Mouse (Mus musculus): ENCODE measurements around the gene Socs7. TPM values are rescaled to one million over a fixed set of nuclear protein-coding genes. Genes with fewer than 3 reads are reported as not detected.

Socs7 gene
- polyA plus RNA-seq, 1 experiment from 2014 or later: 3.4 TPM

GRCm38 (mm10) chr11:97428726-97429077 lies 66.4 kb downstream of the Socs7 start:
- H3K9ac ChIP-seq (ENCODE audit: low read length): peak overlapping the region; percentile 3; the same call in 1 of the 2 replicates
- DNase-seq (ENCODE audit: low spot score, missing footprints) (no peak), ATAC-seq (ENCODE audit: low FRiP score) (no peak)
- H3K27ac ChIP-seq (ENCODE audit: low read depth, low read length): no peak overlapping the region
- peaks cover 5% of the 10 kb centered on the region; the same call in 1 of the 2 replicates for H3K4me1 ChIP-seq (ENCODE audit: control insufficient read depth, insufficient read depth, low read length)
- 59% methylated on average over 4 of the region's 4 CpGs for WGBS
- peak overlapping the region; percentile 27; the same call in 1 of the 2 replicates for H3K4me3 ChIP-seq (ENCODE audit: low read depth, low read length)
- H3K9me3 ChIP-seq (ENCODE audit: control insufficient read depth, low read length): no peaks in the 10 kb centered on the region
- H3K27me3 ChIP-seq (ENCODE audit: control insufficient read depth, insufficient read depth, low read length): peaks cover 2% of the 10 kb centered on the region; the same call in 1 of the 2 replicates
- H3K4me2 ChIP-seq: peak overlapping the region; percentile 51
- H3K36me3 ChIP-seq (ENCODE audit: control insufficient read depth, insufficient read depth, low read length): no peaks in the 10 kb centered on the region

DNA sequence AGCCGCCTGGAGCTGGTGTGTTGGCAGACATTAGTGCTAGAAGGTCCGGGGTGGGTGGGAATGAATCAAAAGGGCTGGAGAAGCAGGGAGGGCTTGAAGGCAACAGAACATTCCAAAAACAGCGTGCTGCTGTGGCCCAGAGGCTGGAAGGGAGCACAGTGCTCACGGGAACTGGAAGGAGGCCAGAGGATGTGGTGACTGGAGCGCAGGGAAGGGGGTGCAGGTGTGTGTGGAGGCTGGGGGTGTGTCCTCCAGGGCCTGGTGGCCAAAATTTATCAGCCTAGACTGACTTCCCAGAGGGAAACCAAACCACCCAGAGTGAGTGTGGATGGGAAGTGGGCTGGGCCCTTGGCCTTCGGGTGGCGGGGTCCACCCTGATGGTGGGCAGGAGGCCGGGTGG lies 67.3 kb downstream of the Socs7 start:
- H3K9me3 ChIP-seq (ENCODE audit: control insufficient read depth, low read length): no peaks in the 10 kb centered on the region
- no peak overlapping the region for H3K27ac ChIP-seq (ENCODE audit: low read depth, low read length)
- H3K36me3 ChIP-seq (ENCODE audit: control insufficient read depth, insufficient read depth, low read length): no peaks in the 10 kb centered on the region
- DNase-seq (ENCODE audit: low spot score, missing footprints) (no peak), ATAC-seq (ENCODE audit: low FRiP score) (no peak)
- WGBS: 85% methylated on average over 8 of the region's 8 CpGs
- H3K9ac ChIP-seq (ENCODE audit: low read length): no peak overlapping the region
- peaks cover 6% of the 10 kb centered on the region for H3K4me1 ChIP-seq (ENCODE audit: control insufficient read depth, insufficient read depth, low read length)
- H3K27me3 ChIP-seq (ENCODE audit: control insufficient read depth, insufficient read depth, low read length): peaks cover 2% of the 10 kb centered on the region; the same call in 1 of the 2 replicates
- H3K4me3 ChIP-seq (ENCODE audit: low read depth, low read length): no peak overlapping the region
- no peak overlapping the region for H3K4me2 ChIP-seq

DNA sequence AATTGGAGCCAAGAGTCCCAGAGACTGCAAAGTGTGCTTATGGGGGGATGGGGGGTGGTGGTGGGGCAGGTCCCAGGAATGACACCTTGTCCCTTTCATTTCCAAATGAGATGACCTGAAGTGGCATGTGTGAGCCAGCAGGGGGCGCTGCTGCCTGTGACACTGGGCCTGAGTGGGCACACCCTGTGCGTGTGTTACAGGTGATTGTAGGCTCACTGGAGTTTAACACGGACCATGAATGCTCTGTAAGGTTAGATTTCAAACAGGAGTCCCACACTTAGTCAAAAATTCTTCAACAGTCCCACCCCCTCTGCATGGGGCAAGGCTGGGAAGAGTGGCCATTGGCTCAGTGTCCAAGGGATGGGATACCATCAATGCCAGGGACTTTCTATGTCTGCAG lies 69.7 kb downstream of the Socs7 start:
- Histone ChIP-seq H3K36me3 (ENCODE audit: control insufficient read depth, insufficient read depth, low read length) (no peaks in the 10 kb centered on the region), H3K9ac (ENCODE audit: low read length) (no peak overlapping the region), H3K4me3 (ENCODE audit: low read depth, low read length) (no peak overlapping the region), H3K4me1 (ENCODE audit: control insufficient read depth, insufficient read depth, low read length) (peaks cover 18% of the 10 kb centered on the region), H3K27ac (ENCODE audit: low read depth, low read length) (no peak overlapping the region), H3K9me3 (ENCODE audit: control insufficient read depth, low read length) (no peaks in the 10 kb centered on the region), H3K27me3 (ENCODE audit: control insufficient read depth, insufficient read depth, low read length) (peaks cover 2% of the 10 kb centered on the region; the same call in 1 of the 2 replicates), H3K4me2 (no peak overlapping the region)
- WGBS: 16% methylated on average over 3 of the region's 3 CpGs
- ATAC-seq (ENCODE audit: low FRiP score): no peak
- peak; percentile 90 for DNase-seq (ENCODE audit: low spot score, missing footprints)

DNA sequence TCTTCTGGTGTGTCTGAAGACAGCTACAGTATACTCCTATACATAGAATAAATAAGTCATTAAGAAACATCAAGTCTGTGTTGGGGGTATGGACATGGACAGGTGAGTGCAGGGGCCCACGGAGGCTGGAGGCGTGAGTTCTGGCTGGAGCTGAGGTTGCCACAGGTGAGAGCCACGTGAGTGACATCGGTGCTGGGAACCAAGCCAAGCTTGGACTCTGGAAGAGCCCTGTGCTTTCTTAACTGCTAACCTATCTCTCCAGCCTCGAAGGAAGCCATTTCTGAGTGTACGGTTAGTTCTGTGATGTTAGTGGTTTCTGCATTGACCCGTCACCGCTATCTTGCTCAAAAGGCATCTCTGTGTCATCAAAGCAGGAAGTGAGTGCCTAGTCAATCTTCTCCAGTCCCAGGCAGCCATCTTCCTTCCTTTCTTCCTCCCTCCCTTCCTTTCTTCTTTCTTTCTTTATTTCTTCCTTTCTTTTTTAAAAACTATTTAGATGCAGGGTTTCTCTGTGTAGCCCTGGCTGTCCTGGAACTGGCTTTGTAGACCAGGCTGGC lies 70.7 kb downstream of the Socs7 start:
- no peak overlapping the region for H3K9ac ChIP-seq (ENCODE audit: low read length)
- no peak for DNase-seq (ENCODE audit: low spot score, missing footprints)
- WGBS: 89% methylated on average over 8 of the region's 8 CpGs

DNA sequence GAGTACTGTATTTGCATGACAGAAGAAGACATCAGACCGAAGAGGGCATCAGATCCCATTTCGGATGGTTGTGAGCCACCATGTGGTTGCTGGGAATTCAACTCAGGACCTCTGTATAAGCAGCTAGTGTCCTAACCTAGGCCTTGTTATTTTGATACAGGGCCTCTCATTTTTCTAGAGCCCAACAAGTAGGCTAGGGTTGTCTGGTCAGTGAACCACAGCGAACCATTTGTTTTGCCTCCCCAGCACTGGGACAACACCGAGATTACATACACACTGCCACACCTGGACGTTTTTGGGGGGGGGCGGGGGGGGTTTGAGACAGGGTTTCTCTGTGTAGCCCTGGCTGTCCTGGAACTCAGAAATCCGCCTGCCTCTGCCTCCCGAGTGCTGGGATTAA lies 71.8 kb downstream of the Socs7 start:
- Histone ChIP-seq H3K36me3 (ENCODE audit: control insufficient read depth, insufficient read depth, low read length) (no peaks in the 10 kb centered on the region), H3K9me3 (ENCODE audit: control insufficient read depth, low read length) (no peaks in the 10 kb centered on the region), H3K4me2 (no peak overlapping the region), H3K27ac (ENCODE audit: low read depth, low read length) (no peak overlapping the region), H3K9ac (ENCODE audit: low read length) (no peak overlapping the region), H3K27me3 (ENCODE audit: control insufficient read depth, insufficient read depth, low read length) (peaks cover 8% of the 10 kb centered on the region; the same call in 1 of the 2 replicates), H3K4me3 (ENCODE audit: low read depth, low read length) (no peak overlapping the region), H3K4me1 (ENCODE audit: control insufficient read depth, insufficient read depth, low read length) (peaks cover 21% of the 10 kb centered on the region)
- 79% methylated on average over 8 of the region's 8 CpGs for WGBS
- ATAC-seq (ENCODE audit: low FRiP score) (no peak), DNase-seq (ENCODE audit: low spot score, missing footprints) (no peak)

More for the DNA sequence above, 70.7 kb downstream of the Socs7 start:
- no peak for ATAC-seq (ENCODE audit: low FRiP score)
- peaks cover 25% of the 10 kb centered on the region for H3K4me1 ChIP-seq (ENCODE audit: control insufficient read depth, insufficient read depth, low read length)
- no peak overlapping the region for H3K4me3 ChIP-seq (ENCODE audit: low read depth, low read length)
- H3K9me3 ChIP-seq (ENCODE audit: control insufficient read depth, low read length): no peaks in the 10 kb centered on the region
- no peak overlapping the region for H3K27ac ChIP-seq (ENCODE audit: low read depth, low read length)
- H3K27me3 ChIP-seq (ENCODE audit: control insufficient read depth, insufficient read depth, low read length): 0 out of 2 replicates have a peak, but pooled peaks cover 2% of the 10 kb centered on the region
- no peak overlapping the region for H3K4me2 ChIP-seq
- no peaks in the 10 kb centered on the region for H3K36me3 ChIP-seq (ENCODE audit: control insufficient read depth, insufficient read depth, low read length)

DNA sequence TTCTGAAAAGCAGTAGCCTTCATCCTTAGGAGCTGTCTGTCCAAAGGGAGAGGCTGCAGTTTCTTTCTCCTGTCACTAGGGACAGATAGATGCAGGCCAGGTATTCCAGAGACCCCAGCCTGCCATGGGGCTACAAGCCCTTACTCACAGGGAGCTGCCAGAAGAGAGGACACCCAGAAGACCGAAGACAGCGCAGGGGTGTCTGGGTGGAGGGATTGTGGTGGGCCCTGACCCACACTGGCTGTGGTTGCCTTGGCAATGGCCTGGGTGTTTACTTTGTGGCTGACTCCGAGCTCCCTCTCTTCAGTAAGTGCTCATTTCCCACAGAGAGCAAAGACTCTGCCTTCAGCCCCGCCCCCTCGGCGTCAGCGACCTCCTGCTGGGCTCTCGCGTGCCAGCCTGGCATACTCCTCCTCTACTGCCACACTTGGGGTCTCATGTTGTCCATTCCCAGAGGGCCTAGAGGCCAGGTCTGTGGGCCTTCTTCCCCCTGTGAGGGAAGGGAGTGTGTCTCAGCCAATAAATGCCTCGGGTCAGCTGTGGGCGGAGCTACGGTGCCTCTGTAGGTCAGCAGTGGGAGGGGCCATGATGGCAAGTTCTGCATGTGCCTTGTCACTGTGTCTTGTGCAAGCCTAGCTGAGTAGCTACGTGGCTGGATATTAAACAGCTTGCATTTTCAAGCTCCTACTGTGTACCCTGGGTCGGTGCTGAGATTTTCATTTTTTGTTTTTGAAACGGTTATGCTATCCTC lies 72.5 kb downstream of the Socs7 start:
- H3K4me1 ChIP-seq (ENCODE audit: control insufficient read depth, insufficient read depth, low read length): peaks cover 22% of the 10 kb centered on the region
- no peaks in the 10 kb centered on the region for H3K36me3 ChIP-seq (ENCODE audit: control insufficient read depth, insufficient read depth, low read length)
- peaks cover 14% of the 10 kb centered on the region for H3K27me3 ChIP-seq (ENCODE audit: control insufficient read depth, insufficient read depth, low read length)
- H3K27ac ChIP-seq (ENCODE audit: low read depth, low read length): peak overlapping the region; percentile 41
- 2% methylated on average over 15 of the region's 15 CpGs for WGBS
- DNase-seq (ENCODE audit: low spot score, missing footprints) (peak; percentile 97), ATAC-seq (ENCODE audit: low FRiP score) (peak; percentile 85)
- no peaks in the 10 kb centered on the region for H3K9me3 ChIP-seq (ENCODE audit: control insufficient read depth, low read length)
- H3K4me3 ChIP-seq (ENCODE audit: low read depth, low read length): peak overlapping the region; percentile 32
- H3K9ac ChIP-seq (ENCODE audit: low read length): peak overlapping the region; percentile 33; the same call in 1 of the 2 replicates
- H3K4me2 ChIP-seq: peak overlapping the region; percentile 56

GRCm38 (mm10) chr11:97435808-97436491 lies 73.6 kb downstream of the Socs7 start:
- no peak overlapping the region for H3K4me2 ChIP-seq
- DNase-seq (ENCODE audit: low spot score, missing footprints): no peak
- 61% methylated on average over 13 of the region's 13 CpGs for WGBS

GRCm38 (mm10) chr11:97437745-97438144 lies 75.4 kb downstream of the Socs7 start:
- DNase-seq (ENCODE audit: low spot score, missing footprints): peak; percentile 84
- H3K9ac ChIP-seq (ENCODE audit: low read length): peak overlapping the region; percentile 31; the same call in 1 of the 2 replicates
- no peak for ATAC-seq (ENCODE audit: low FRiP score)
- 10% methylated on average over 5 of the region's 5 CpGs for WGBS
- no peaks in the 10 kb centered on the region for H3K9me3 ChIP-seq (ENCODE audit: control insufficient read depth, low read length)
- H3K27me3 ChIP-seq (ENCODE audit: control insufficient read depth, insufficient read depth, low read length): peaks cover 32% of the 10 kb centered on the region
- no peaks in the 10 kb centered on the region for H3K36me3 ChIP-seq (ENCODE audit: control insufficient read depth, insufficient read depth, low read length)
- no peak overlapping the region for H3K4me2 ChIP-seq
- no peak overlapping the region for H3K4me3 ChIP-seq (ENCODE audit: low read depth, low read length)
- H3K27ac ChIP-seq (ENCODE audit: low read depth, low read length): no peak overlapping the region
- peaks cover 37% of the 10 kb centered on the region for H3K4me1 ChIP-seq (ENCODE audit: control insufficient read depth, insufficient read depth, low read length)

More at GRCm38 (mm10) chr11:97435808-97436491, 73.6 kb downstream of the Socs7 start:
- Histone ChIP-seq H3K27me3 (ENCODE audit: control insufficient read depth, insufficient read depth, low read length) (peaks cover 25% of the 10 kb centered on the region), H3K36me3 (ENCODE audit: control insufficient read depth, insufficient read depth, low read length) (no peaks in the 10 kb centered on the region), H3K9ac (ENCODE audit: low read length) (no peak overlapping the region), H3K4me1 (ENCODE audit: control insufficient read depth, insufficient read depth, low read length) (peaks cover 28% of the 10 kb centered on the region), H3K4me3 (ENCODE audit: low read depth, low read length) (no peak overlapping the region), H3K9me3 (ENCODE audit: control insufficient read depth, low read length) (no peaks in the 10 kb centered on the region), H3K27ac (ENCODE audit: low read depth, low read length) (no peak overlapping the region)
- ATAC-seq (ENCODE audit: low FRiP score): no peak

DNA sequence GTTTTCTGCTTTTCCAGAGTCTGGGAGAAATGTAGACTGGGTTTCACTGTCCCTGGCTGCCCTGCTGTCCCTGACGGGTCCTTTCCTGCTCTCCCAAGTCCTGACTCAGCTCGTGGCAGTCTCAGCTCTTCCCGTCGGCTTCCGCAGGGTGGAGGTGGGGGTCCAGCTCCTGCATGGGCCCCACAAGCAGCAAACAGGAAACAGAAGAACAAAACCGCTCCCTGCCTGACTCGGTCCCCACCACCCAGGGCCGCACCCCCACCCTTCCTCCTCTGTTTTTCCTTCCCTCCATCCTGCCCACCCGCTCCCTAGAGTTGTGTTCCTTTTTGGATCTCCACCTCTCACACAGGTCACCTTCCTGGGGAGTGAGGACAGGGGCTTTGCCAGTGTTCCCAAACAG lies 76.5 kb downstream of the Socs7 start:
- no peak for DNase-seq (ENCODE audit: low spot score, missing footprints)
- no peak overlapping the region for H3K4me3 ChIP-seq (ENCODE audit: low read depth, low read length)
- H3K4me1 ChIP-seq (ENCODE audit: control insufficient read depth, insufficient read depth, low read length): peaks cover 37% of the 10 kb centered on the region
- no peak for ATAC-seq (ENCODE audit: low FRiP score)
- H3K27me3 ChIP-seq (ENCODE audit: control insufficient read depth, insufficient read depth, low read length): peaks cover 32% of the 10 kb centered on the region
- no peak overlapping the region for H3K27ac ChIP-seq (ENCODE audit: low read depth, low read length)
- no peaks in the 10 kb centered on the region for H3K9me3 ChIP-seq (ENCODE audit: control insufficient read depth, low read length)
- H3K4me2 ChIP-seq: no peak overlapping the region
- H3K9ac ChIP-seq (ENCODE audit: low read length): no peak overlapping the region
- 56% methylated on average over 9 of the region's 9 CpGs for WGBS
- no peaks in the 10 kb centered on the region for H3K36me3 ChIP-seq (ENCODE audit: control insufficient read depth, insufficient read depth, low read length)
